ENCODE assay signal across 8 mouse cellular contexts in genomic region chr2:165877180-165877579, GRCm38 (mm10). TPM values are rescaled to one million over a fixed set of nuclear protein-coding genes. Genes with fewer than 3 reads are reported as not detected.
DNase-seq lines count a peak whose midpoint lies in the region; ATAC-seq and TF ChIP-seq lines count a peak whose summit lies in the region.

No protein-coding gene starts in this region.

- H3K27me3 ChIP-seq in intestine, embryonic 14.5 days (replicated peaks; ENCODE audit: control insufficient read depth, insufficient read depth, low read length): no peaks in the 10 kb centered on the region
- no peaks in the 10 kb centered on the region for H3K27me3 ChIP-seq in intestine, embryonic 15.5 days (replicated peaks)
- no peaks in the 10 kb centered on the region for H3K27me3 ChIP-seq in forebrain, postnatal 0 days (ENCODE audit: insufficient read depth, low read length)
- no peaks in the 10 kb centered on the region for H3K27me3 ChIP-seq in neural tube, embryonic 15.5 days (replicated peaks)

- DNase-seq in intestine, embryonic 14.5 days (ENCODE audit: low spot score): no peak
- no peak for DNase-seq in forebrain, postnatal 0 days
- peak; percentile 67 for DNase-seq in kidney, postnatal 14 days
- no peak for DNase-seq in natural killer cell, adult 2 months (ENCODE audit: low spot score in 2 of 2)
- DNase-seq in thymus, postnatal 36 days: no peak
- no peak for DNase-seq in layer of hippocampus, postnatal 25 days (ENCODE audit: extremely low spot score in 1 of 2, low spot score in 1 of 2)

- H3K4me3 ChIP-seq in intestine, embryonic 14.5 days (ENCODE audit: low read depth, low read length): no peak overlapping the region
- H3K4me3 ChIP-seq in intestine, embryonic 15.5 days (replicated peaks): no peak overlapping the region
- peak overlapping the region; percentile 27 for H3K4me3 ChIP-seq in forebrain, postnatal 0 days (ENCODE audit: low read depth, low read length)
- H3K4me3 ChIP-seq in neural tube, embryonic 15.5 days (replicated peaks): peak overlapping the region; percentile 31

- no peak for ATAC-seq in intestine, embryonic 14.5 days (replicated peaks; ENCODE audit: low FRiP score, low TSS enrichment, low read depth)
- ATAC-seq in intestine, embryonic 15.5 days: no peak
- ATAC-seq in forebrain, postnatal 0 days: no peak
- ATAC-seq in neural tube, embryonic 15.5 days (ENCODE audit: low FRiP score): no peak

- peaks cover 89% of the 10 kb centered on the region for H3K4me1 ChIP-seq in intestine, embryonic 14.5 days (replicated peaks; ENCODE audit: control insufficient read depth, insufficient read depth, low read length)
- H3K4me1 ChIP-seq in intestine, embryonic 15.5 days (replicated peaks): peaks cover 86% of the 10 kb centered on the region
- peaks cover 70% of the 10 kb centered on the region for H3K4me1 ChIP-seq in forebrain, postnatal 0 days (ENCODE audit: insufficient read depth)
- H3K4me1 ChIP-seq in neural tube, embryonic 15.5 days: peaks cover 94% of the 10 kb centered on the region

- no peak overlapping the region for H3K9ac ChIP-seq in intestine, embryonic 14.5 days (ENCODE audit: low read length)
- no peak overlapping the region for H3K9ac ChIP-seq in intestine, embryonic 15.5 days
- peak overlapping the region; percentile 47 for H3K9ac ChIP-seq in forebrain, postnatal 0 days
- H3K9ac ChIP-seq in neural tube, embryonic 15.5 days (replicated peaks): peak overlapping the region; percentile 44

- H3K4me2 ChIP-seq in intestine, embryonic 14.5 days (ENCODE audit: low read length): no peak overlapping the region
- no peak overlapping the region for H3K4me2 ChIP-seq in intestine, embryonic 15.5 days (replicated peaks)
- peak overlapping the region; percentile 57 for H3K4me2 ChIP-seq in forebrain, postnatal 0 days (ENCODE audit: low read depth)
- peak overlapping the region; percentile 73 for H3K4me2 ChIP-seq in neural tube, embryonic 15.5 days

- peak overlapping the region; percentile 57; the same call in 1 of the 2 replicates for H3K27ac ChIP-seq in intestine, embryonic 14.5 days (ENCODE audit: low read depth)
- H3K27ac ChIP-seq in intestine, embryonic 15.5 days: no peak overlapping the region
- peak overlapping the region; percentile 75 for H3K27ac ChIP-seq in forebrain, postnatal 0 days (ENCODE audit: low read depth, low read length)
- H3K27ac ChIP-seq in neural tube, embryonic 15.5 days (replicated peaks): peak overlapping the region; percentile 94

- no peak for TF ChIP-seq CTCF in forebrain, postnatal 0 days (IDR thresholded peaks at IDR 0.05; ENCODE audit: low read depth)

- no peaks in the 10 kb centered on the region for H3K9me3 ChIP-seq in intestine, embryonic 14.5 days (ENCODE audit: control insufficient read depth, low read length)
- no peaks in the 10 kb centered on the region for H3K9me3 ChIP-seq in intestine, embryonic 15.5 days
- H3K9me3 ChIP-seq in forebrain, postnatal 0 days (ENCODE audit: low read length): no peaks in the 10 kb centered on the region
- no peaks in the 10 kb centered on the region for H3K9me3 ChIP-seq in neural tube, embryonic 15.5 days (replicated peaks)

- 74% methylated on average over 4 of the region's 4 CpGs for WGBS in intestine, embryonic 14.5 days
- WGBS in intestine, embryonic 15.5 days: 59% methylated on average over 4 of the region's 4 CpGs
- 54% methylated on average over 4 of the region's 4 CpGs for WGBS in forebrain, postnatal 0 days
- WGBS in neural tube, embryonic 15.5 days: 40% methylated on average over 4 of the region's 4 CpGs

- peaks cover 34% of the 10 kb centered on the region for H3K36me3 ChIP-seq in intestine, embryonic 14.5 days (ENCODE audit: control insufficient read depth, insufficient read depth, low read length)
- 0 out of 2 replicates have a peak, but pooled peaks cover 2% of the 10 kb centered on the region for H3K36me3 ChIP-seq in intestine, embryonic 15.5 days
- peaks cover 14% of the 10 kb centered on the region for H3K36me3 ChIP-seq in forebrain, postnatal 0 days (ENCODE audit: insufficient read depth)
- peaks cover 9% of the 10 kb centered on the region for H3K36me3 ChIP-seq in neural tube, embryonic 15.5 days

RNA-seq across cellular contexts. Expression of gene Zmynd8, which starts 21.6 kb away (rescaled TPM):
- polyA plus RNA-seq in intestine, embryonic 14.5 days (2014; fragmentation: Nextera tagmentation; extraction: Ambion mirVana): 49.2 and 53.6 TPM in 2 replicates
- polyA plus RNA-seq in intestine, embryonic 15.5 days (2015; fragmentation: Nextera tagmentation; extraction: Ambion mirVana): 64.7 and 66.2 TPM in 2 replicates
- total RNA-seq in forebrain, postnatal 0 days (2014; rRNA removed): 51.4 and 63.5 TPM in 2 replicates
- polyA plus RNA-seq in forebrain, postnatal 0 days (2015; fragmentation: Nextera tagmentation; extraction: Ambion mirVana): 37.7 and 45.7 TPM in 2 replicates
- 79.3 and 79.5 TPM in 2 replicates for polyA plus RNA-seq in neural tube, embryonic 15.5 days (2015; fragmentation: Nextera tagmentation; extraction: Ambion mirVana)
- total RNA-seq in layer of hippocampus, postnatal 25 days (2021): 100 to 1,000 TPM; 140 to 173 TPM

Comparison
In these comparisons a context has a peak if more than half of its experiments do, and no peak if none do; other contexts are left out.
1. H3K4me2 ChIP-seq: peak in forebrain, postnatal 0 days (single experiment) and neural tube, embryonic 15.5 days (single experiment); none in intestine, embryonic 14.5 days (single experiment) and intestine, embryonic 15.5 days (single experiment).
2. H3K4me3 ChIP-seq: peak in forebrain, postnatal 0 days (single experiment) and neural tube, embryonic 15.5 days (single experiment); none in intestine, embryonic 14.5 days (single experiment) and intestine, embryonic 15.5 days (single experiment).
3. H3K9ac ChIP-seq: peak in forebrain, postnatal 0 days (single experiment) and neural tube, embryonic 15.5 days (single experiment); none in intestine, embryonic 14.5 days (single experiment) and intestine, embryonic 15.5 days (single experiment).